Mouse (Mus musculus) hindbrain, embryonic 13.5 days (tissue): ENCODE measurements at regions not wholly inside any gene's neighbourhood (a gene's known extent, or its start where the extent isn't known, plus 50 kb on each side); places are given as distances from the start of the nearest gene placed in this dataset.

Experiments
- ATAC-seq: fragments of 200-750 bp; cut with Nextera tagmentation; 2 replicates; pipeline ENCODE4 v1.8.0; 2017; ENCODE audit warnings: moderate TSS enrichment; ENCODE audit not compliant: low FRiP score
- H3K27ac ChIP-seq: fragments of 300-500 bp; sonication (generic); 2 replicates; pipeline ENCODE4 v1.5.1; 2015; ENCODE audit warnings: inconsistent platforms, mild to moderate bottlenecking, moderate library complexity
- H3K27me3 ChIP-seq: fragments of 300-500 bp; sonication (generic); 2 replicates; pipeline ENCODE4 v1.6.1; 2015; ENCODE audit warnings: mild to moderate bottlenecking, inconsistent platforms
- H3K36me3 ChIP-seq: fragments of 300-500 bp; sonication (generic); 2 replicates; pipeline ENCODE4 v1.6.1; 2015; ENCODE audit warnings: mild to moderate bottlenecking, inconsistent platforms
- H3K4me1 ChIP-seq: fragments of 300-500 bp; sonication (generic); replicated peaks from 2 replicates; pipeline ENCODE4 v1.6.1; 2015; ENCODE audit warnings: inconsistent platforms
- H3K4me2 ChIP-seq: fragments of 300-500 bp; sonication (generic); 2 replicates; pipeline ENCODE4 v1.6.1; 2015; ENCODE audit warnings: inconsistent platforms, mild to moderate bottlenecking, moderate library complexity
- H3K4me3 ChIP-seq: fragments of 300-500 bp; sonication (generic); 2 replicates; pipeline ENCODE4 v1.5.1; 2015; ENCODE audit warnings: mild to moderate bottlenecking, inconsistent platforms
- H3K9ac ChIP-seq: fragments of 300-500 bp; sonication (generic); 2 replicates; pipeline ENCODE4 v1.6.1; 2015; ENCODE audit warnings: mild to moderate bottlenecking, inconsistent platforms
- H3K9me3 ChIP-seq: fragments of 300-500 bp; sonication (generic); 2 replicates; pipeline ENCODE4 v1.6.1; 2016; ENCODE audit warnings: inconsistent platforms
- WGBS: fragments of 180-500 bp; shearing (Covaris S2); methylation state at CpG from one replicate; pipeline ENCODE4 v1.1.7; 2015; 5-methylcytosine and 5-hydroxymethylcytosine counted together

GRCm38 (mm10) chr1:124790646-124791045 is 644.9 kb downstream of the Actr3 start:
- H3K4me1 ChIP-seq = no peaks in the 10 kb centered on the region
- no peak overlapping the region for H3K4me2 ChIP-seq
- H3K9me3 ChIP-seq = no peaks in the 10 kb centered on the region
- no peak overlapping the region for H3K27ac ChIP-seq
- no peaks in the 10 kb centered on the region for H3K27me3 ChIP-seq
- no peak overlapping the region for H3K4me3 ChIP-seq
- WGBS = 73% methylated on average over 2 of the region's 2 CpGs
- H3K36me3 ChIP-seq = no peaks in the 10 kb centered on the region
- ATAC-seq = no peak
- H3K9ac ChIP-seq = no peak overlapping the region

GRCm38 (mm10) chr1:124790130-124790529 is 645.4 kb downstream of the Actr3 start:
- Histone ChIP-seq H3K27me3 (no peaks in the 10 kb centered on the region), H3K27ac (no peak overlapping the region), H3K36me3 (no peaks in the 10 kb centered on the region), H3K4me3 (no peak overlapping the region), H3K4me1 (no peaks in the 10 kb centered on the region), H3K4me2 (no peak overlapping the region), H3K9me3 (no peaks in the 10 kb centered on the region), H3K9ac (no peak overlapping the region)
- no peak for ATAC-seq
- 95% methylated on average over 3 of the region's 3 CpGs for WGBS

- H3K27me3 ChIP-seq = no peaks in the 10 kb centered on the region
- H3K9me3 ChIP-seq = no peaks in the 10 kb centered on the region
- no peaks in the 10 kb centered on the region for H3K36me3 ChIP-seq
- H3K4me2 ChIP-seq = no peak overlapping the region
- no peaks in the 10 kb centered on the region for H3K4me1 ChIP-seq
- no peak for ATAC-seq
- no peak overlapping the region for H3K9ac ChIP-seq
- 82% methylated on average over 2 of the region's 2 CpGs for WGBS
- no peak overlapping the region for H3K27ac ChIP-seq
- H3K4me3 ChIP-seq = no peak overlapping the region
Measured at GRCm38 (mm10) chr1:124783066-124783465, 652.5 kb downstream of the Actr3 start.

- H3K4me2 ChIP-seq = no peak overlapping the region
- no peak overlapping the region for H3K4me3 ChIP-seq
- no peak overlapping the region for H3K27ac ChIP-seq
- H3K27me3 ChIP-seq = no peaks in the 10 kb centered on the region
- H3K4me1 ChIP-seq = no peaks in the 10 kb centered on the region
- 94% methylated on average over 2 of the region's 2 CpGs for whole genome bisulfite sequencing
- H3K9ac ChIP-seq = no peak overlapping the region
- no peaks in the 10 kb centered on the region for H3K9me3 ChIP-seq
- ATAC-seq = no peak
- no peaks in the 10 kb centered on the region for H3K36me3 ChIP-seq
Measured at GRCm38 (mm10) chr1:124777685-124778084, 657.8 kb downstream of the Actr3 start.

- Histone ChIP-seq H3K4me3 (no peak overlapping the region), H3K9me3 (no peaks in the 10 kb centered on the region), H3K36me3 (no peaks in the 10 kb centered on the region), H3K9ac (no peak overlapping the region), H3K27me3 (no peaks in the 10 kb centered on the region), H3K27ac (no peak overlapping the region), H3K4me1 (no peaks in the 10 kb centered on the region), H3K4me2 (no peak overlapping the region)
- ATAC-seq = no peak
Measured at GRCm38 (mm10) chr1:124756721-124757120, 678.8 kb downstream of the Actr3 start.

GRCm38 (mm10) chr1:124739777-124740176 is 694.4 kb upstream of the Dpp10 start:
- no peak overlapping the region for H3K4me2 ChIP-seq
- no peaks in the 10 kb centered on the region for H3K36me3 ChIP-seq
- H3K27me3 ChIP-seq = no peaks in the 10 kb centered on the region
- H3K4me3 ChIP-seq = no peak overlapping the region
- no peaks in the 10 kb centered on the region for H3K9me3 ChIP-seq
- H3K4me1 ChIP-seq = no peaks in the 10 kb centered on the region
- no peak for ATAC-seq
- no peak overlapping the region for H3K9ac ChIP-seq
- 65% methylated on average over 3 of the region's 3 CpGs for WGBS
- no peak overlapping the region for H3K27ac ChIP-seq

- no peak overlapping the region for H3K4me3 ChIP-seq
- H3K27me3 ChIP-seq = no peaks in the 10 kb centered on the region
- H3K9me3 ChIP-seq = no peaks in the 10 kb centered on the region
- no peak overlapping the region for H3K4me2 ChIP-seq
- no peaks in the 10 kb centered on the region for H3K4me1 ChIP-seq
- ATAC-seq = no peak
- H3K27ac ChIP-seq = no peak overlapping the region
- no peak overlapping the region for H3K9ac ChIP-seq
- H3K36me3 ChIP-seq = no peaks in the 10 kb centered on the region
Measured at GRCm38 (mm10) chr1:124730364-124730763, 685.0 kb upstream of the Dpp10 start.

- ATAC-seq = no peak
- Histone ChIP-seq H3K27me3 (no peaks in the 10 kb centered on the region), H3K4me3 (no peak overlapping the region), H3K9me3 (no peaks in the 10 kb centered on the region), H3K4me2 (no peak overlapping the region), H3K9ac (no peak overlapping the region), H3K4me1 (no peaks in the 10 kb centered on the region), H3K27ac (no peak overlapping the region), H3K36me3 (no peaks in the 10 kb centered on the region)
- 0% methylated on average over 1 of the region's 1 CpGs for WGBS
Measured at GRCm38 (mm10) chr1:124718065-124718464, 672.7 kb upstream of the Dpp10 start.

- no peak overlapping the region for H3K4me2 ChIP-seq
- no peaks in the 10 kb centered on the region for H3K4me1 ChIP-seq
- ATAC-seq = no peak
- no peak overlapping the region for H3K27ac ChIP-seq
- no peaks in the 10 kb centered on the region for H3K36me3 ChIP-seq
- no peak overlapping the region for H3K9ac ChIP-seq
- H3K9me3 ChIP-seq = no peaks in the 10 kb centered on the region
- no peaks in the 10 kb centered on the region for H3K27me3 ChIP-seq
- no peak overlapping the region for H3K4me3 ChIP-seq
- 86% methylated on average over 2 of the region's 2 CpGs for WGBS
Measured at GRCm38 (mm10) chr1:124706246-124706645, 660.9 kb upstream of the Dpp10 start.

GRCm38 (mm10) chr1:124674420-124674819 is 629.1 kb upstream of the Dpp10 start:
- no peaks in the 10 kb centered on the region for H3K27me3 ChIP-seq

GRCm38 (mm10) chr1:124652872-124653271 is 607.5 kb upstream of the Dpp10 start:
- Histone ChIP-seq H3K27ac (no peak overlapping the region), H3K27me3 (no peaks in the 10 kb centered on the region), H3K4me3 (no peak overlapping the region), H3K36me3 (no peaks in the 10 kb centered on the region), H3K4me2 (no peak overlapping the region), H3K9me3 (no peaks in the 10 kb centered on the region), H3K9ac (no peak overlapping the region), H3K4me1 (no peaks in the 10 kb centered on the region)
- no peak for ATAC-seq

More at GRCm38 (mm10) chr1:124674420-124674819, 629.1 kb upstream of the Dpp10 start:
- no peak for ATAC-seq
- Histone ChIP-seq H3K9me3 (no peaks in the 10 kb centered on the region), H3K4me2 (no peak overlapping the region), H3K4me3 (no peak overlapping the region), H3K27ac (no peak overlapping the region), H3K4me1 (no peaks in the 10 kb centered on the region), H3K9ac (no peak overlapping the region), H3K36me3 (no peaks in the 10 kb centered on the region)
- WGBS = 30% methylated on average over 2 of the region's 2 CpGs

- Histone ChIP-seq H3K9me3 (no peaks in the 10 kb centered on the region), H3K4me3 (no peak overlapping the region), H3K27me3 (no peaks in the 10 kb centered on the region), H3K36me3 (no peaks in the 10 kb centered on the region), H3K4me1 (no peaks in the 10 kb centered on the region), H3K4me2 (no peak overlapping the region), H3K27ac (no peak overlapping the region), H3K9ac (no peak overlapping the region)
- WGBS = 76% methylated on average over 3 of the region's 3 CpGs
- peak; percentile 78 for ATAC-seq
Measured at GRCm38 (mm10) chr1:124652251-124652861, 607.0 kb upstream of the Dpp10 start.

- Histone ChIP-seq H3K36me3 (no peaks in the 10 kb centered on the region), H3K9me3 (no peaks in the 10 kb centered on the region), H3K9ac (no peak overlapping the region), H3K27ac (no peak overlapping the region), H3K4me2 (no peak overlapping the region), H3K4me1 (no peaks in the 10 kb centered on the region), H3K4me3 (no peak overlapping the region), H3K27me3 (no peaks in the 10 kb centered on the region)
- ATAC-seq = no peak
Measured at GRCm38 (mm10) chr1:124635246-124635768, 589.9 kb upstream of the Dpp10 start.
